ENCODE assay signal across 8 mouse cellular contexts in the genomic region with DNA sequence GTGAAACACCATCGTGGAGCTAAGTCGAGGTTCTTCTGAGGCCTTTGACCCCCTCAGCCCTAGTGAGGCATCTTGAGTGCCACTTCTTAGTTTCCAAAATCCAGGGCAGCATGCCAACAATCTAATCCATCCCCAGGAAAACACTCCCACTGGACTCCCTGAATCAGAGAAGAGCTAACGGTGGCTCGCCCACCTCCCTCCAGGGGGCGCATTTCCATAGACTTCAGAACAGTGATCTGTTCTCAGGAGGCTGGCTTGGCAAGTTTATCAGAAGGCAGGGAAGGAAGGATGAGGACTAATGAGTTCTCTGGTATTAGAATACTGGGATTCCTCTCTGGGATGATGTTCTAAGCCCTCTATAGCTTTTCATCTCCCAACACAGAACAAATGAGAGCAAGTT. TPM values are rescaled to one million over a fixed set of nuclear protein-coding genes. Genes with fewer than 3 reads are reported as not detected.
A peak's percentile ranks its signal among the peaks of the same experiment; 100 is the strongest.
DNase-seq lines count a peak whose midpoint lies in the region.

No protein-coding gene starts in this region.

- H3K4me3 ChIP-seq in heart, embryonic 10.5 days, result no peak overlapping the region
- no peak overlapping the region for H3K4me3 ChIP-seq in embryonic facial prominence, embryonic 10.5 days

- H3K36me3 ChIP-seq in heart, embryonic 10.5 days, result no peaks in the 10 kb centered on the region
- H3K36me3 ChIP-seq in embryonic facial prominence, embryonic 10.5 days (replicated peaks), result no peaks in the 10 kb centered on the region

- peaks cover 9% of the 10 kb centered on the region for H3K4me1 ChIP-seq in heart, embryonic 10.5 days
- peaks cover 14% of the 10 kb centered on the region for H3K4me1 ChIP-seq in embryonic facial prominence, embryonic 10.5 days

- WGBS in heart, embryonic 10.5 days, result 7% methylated on average over 5 of the region's 5 CpGs
- 9% methylated on average over 5 of the region's 5 CpGs for WGBS in embryonic facial prominence, embryonic 10.5 days

- no peaks in the 10 kb centered on the region for H3K9me3 ChIP-seq in heart, embryonic 10.5 days
- no peaks in the 10 kb centered on the region for H3K9me3 ChIP-seq in embryonic facial prominence, embryonic 10.5 days

- H3K27ac ChIP-seq in heart, embryonic 10.5 days, result no peak overlapping the region
- H3K27ac ChIP-seq in embryonic facial prominence, embryonic 10.5 days (replicated peaks), result no peak overlapping the region

- H3K27me3 ChIP-seq in heart, embryonic 10.5 days (ENCODE audit: insufficient read depth, poor library complexity, severe bottlenecking), result peaks cover 23% of the 10 kb centered on the region
- H3K27me3 ChIP-seq in embryonic facial prominence, embryonic 10.5 days (replicated peaks; ENCODE audit: low read depth, poor library complexity, severe bottlenecking), result peaks cover 24% of the 10 kb centered on the region

- peak; percentile 37 to 75 for DNase-seq in heart, adult 18-20 months
- no peak for DNase-seq in heart, embryonic 10.5 days (ENCODE audit: low spot score)
- DNase-seq in A20 (ENCODE audit: low read depth, low spot score), result peak; percentile 51
- DNase-seq in adrenal gland, postnatal 10 days, result peak; percentile 82
- DNase-seq in embryonic facial prominence, embryonic 10.5 days (ENCODE audit: low spot score), result peak; percentile 68
- DNase-seq in kidney, postnatal 36 days, result peak; percentile 69 to 88
- DNase-seq in lung, postnatal 36 days, result peak; percentile 90
- DNase-seq in thymus, postnatal 14 days, result peak; percentile 20

RNA-seq across cellular contexts. Expression of a gene that starts 24.9 kb away (rescaled TPM):
- total RNA-seq in heart, adult 18-20 months (2021), result 1 to 10 TPM; 1.8 to 3.8 TPM
- polyA plus RNA-seq in heart, embryonic 10.5 days (2016; fragmentation: Nextera tagmentation; extraction: Ambion mirVana), result 1.5 and 3.0 TPM in 2 replicates
- 1 to 10 TPM; 7.4 to 9.3 TPM for total RNA-seq in adrenal gland, postnatal 10 days (2021)
- 0.69 and 1.2 TPM in 2 replicates for polyA plus RNA-seq in embryonic facial prominence, embryonic 10.5 days (2016; fragmentation: Nextera tagmentation; extraction: Ambion mirVana)
